Mouse (Mus musculus) effector memory CD4-positive, alpha-beta T cell, adult 7 months (primary cell): ENCODE results near the gene Tnfsf18. TPM values are rescaled to one million over a fixed set of nuclear protein-coding genes. Genes with fewer than 3 reads are reported as not detected.

ENCODE experiments used
- polyA plus RNA-seq: library from polyadenylated mRNA; unstranded; fragments of 100-300 nt; shearing (Covaris generic); gene quantifications from one replicate; pipeline ENCODE4 v1.2.1, GENCODE M21; 2017

Gene Tnfsf18
- polyA plus RNA-seq, result 0.55 TPM

DNA sequence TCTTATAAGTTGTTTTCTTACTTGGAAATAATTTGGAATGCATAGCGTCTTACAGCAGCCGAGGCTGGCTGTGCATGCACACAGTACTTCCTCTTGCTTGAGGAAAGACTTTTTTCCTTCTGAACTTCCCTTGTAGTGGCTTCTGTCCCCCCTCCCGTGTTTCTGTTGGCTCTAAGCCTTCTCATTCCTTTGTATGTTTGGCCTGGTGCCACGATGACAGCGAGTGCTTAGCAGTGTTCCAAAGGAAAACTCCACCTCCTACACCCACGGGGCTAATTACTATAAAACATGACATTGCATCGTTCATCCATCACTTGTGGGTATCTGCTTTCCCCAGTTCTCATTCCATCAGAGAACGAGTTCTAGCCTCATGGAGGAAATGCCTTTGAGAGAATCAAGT is at the start of gene Tnfsf18:
Gene Tnfsf18, plus strand, starts transcription at position 313 of the 400 bp plus-strand sequence.

Other genes starting within 250 kb of the Tnfsf18 start
- 1,138 TPM for gene Prdx6, start 243.4 kb upstream of the Tnfsf18 start, polyA plus RNA-seq
- 2.4 TPM for gene Tnfsf4, start 99.2 kb upstream of the Tnfsf18 start, polyA plus RNA-seq